Mouse (Mus musculus) midbrain, embryonic 15.5 days (tissue): Measurements from ENCODE around the gene Fam184b. TPM values are rescaled to one million over a fixed set of nuclear protein-coding genes. Genes with fewer than 3 reads are reported as not detected.

ENCODE experiments used
- ATAC-seq: fragments of 200-750 bp; cut with Nextera tagmentation; replicated peaks from 2 replicates; pipeline ENCODE4 v1.8.0; 2017; ENCODE audit warnings: moderate TSS enrichment
- H3K27ac ChIP-seq: fragments of 300-500 bp; sonication (generic); 2 replicates; pipeline ENCODE4 v1.5.1; 2015; ENCODE audit warnings: mild to moderate bottlenecking, inconsistent platforms
- H3K27me3 ChIP-seq: fragments of 300-500 bp; sonication (generic); replicated peaks from 2 replicates; pipeline ENCODE4 v1.6.1; 2015; ENCODE audit warnings: inconsistent platforms
- H3K36me3 ChIP-seq: fragments of 300-500 bp; sonication (generic); replicated peaks from 2 replicates; pipeline ENCODE4 v1.6.1; 2015; ENCODE audit warnings: inconsistent platforms
- H3K4me1 ChIP-seq: fragments of 300-500 bp; sonication (generic); 2 replicates; pipeline ENCODE4 v1.6.1; 2015; ENCODE audit warnings: inconsistent platforms
- H3K4me2 ChIP-seq: fragments of 300-500 bp; sonication (generic); 2 replicates; pipeline ENCODE4 v1.6.1; 2015; ENCODE audit warnings: inconsistent platforms, mild to moderate bottlenecking, moderate library complexity
- H3K4me3 ChIP-seq: fragments of 300-500 bp; sonication (generic); 2 replicates; pipeline ENCODE4 v1.5.1; 2015; ENCODE audit warnings: mild to moderate bottlenecking, inconsistent platforms
- H3K9ac ChIP-seq: fragments of 300-500 bp; sonication (generic); 2 replicates; pipeline ENCODE4 v1.6.1; 2015; ENCODE audit warnings: mild to moderate bottlenecking, inconsistent platforms
- H3K9me3 ChIP-seq: fragments of 300-500 bp; sonication (generic); 2 replicates; pipeline ENCODE4 v1.6.1; 2016; ENCODE audit warnings: inconsistent platforms
- whole genome bisulfite sequencing: fragments of 180-500 bp; shearing (Covaris S2); methylation state at CpG from one replicate; pipeline ENCODE4 v1.1.7; 2015; ENCODE audit warnings: mixed read lengths; 5-methylcytosine and 5-hydroxymethylcytosine counted together
- polyA plus RNA-seq: library from polyadenylated mRNA; unstranded; fragments of >200 nt; fragmentation: Nextera tagmentation; extraction: Ambion mirVana; gene quantifications from 2 replicates; pipeline ENCODE4 v1.2.1, GENCODE M21; 2015

Fam184b gene
- polyA plus RNA-seq, 1 experiment from 2014 or later = 6.1 TPM

DNA sequence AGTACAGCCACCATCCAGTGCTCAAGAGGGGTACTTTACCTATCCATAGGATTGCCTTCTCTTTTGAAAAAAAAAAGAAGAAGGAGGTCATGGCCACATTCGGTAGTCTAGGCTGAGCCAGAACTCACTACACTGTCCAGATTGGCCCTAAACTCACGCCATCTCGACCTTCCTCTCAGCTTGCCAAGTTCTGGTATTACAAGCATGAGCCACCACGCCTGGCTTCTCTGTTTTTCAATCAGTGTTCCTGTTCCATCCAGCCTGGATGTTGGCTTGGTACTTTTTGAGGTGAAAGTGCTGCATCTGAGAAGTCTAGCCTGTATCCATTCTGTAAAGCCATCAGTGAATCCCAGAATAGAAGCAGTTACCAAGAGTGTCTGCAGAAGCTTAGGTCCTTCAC, 142.9 kb downstream of the Fam184b start:
- Histone ChIP-seq H3K27ac (no peak overlapping the region), H3K9ac (no peak overlapping the region), H3K27me3 (no peaks in the 10 kb centered on the region), H3K36me3 (no peaks in the 10 kb centered on the region), H3K9me3 (no peaks in the 10 kb centered on the region), H3K4me1 (peaks cover 16% of the 10 kb centered on the region), H3K4me3 (no peak overlapping the region), H3K4me2 (no peak overlapping the region)
- 91% methylated on average over 4 of the region's 4 CpGs for WGBS
- ATAC-seq = no peak

DNA sequence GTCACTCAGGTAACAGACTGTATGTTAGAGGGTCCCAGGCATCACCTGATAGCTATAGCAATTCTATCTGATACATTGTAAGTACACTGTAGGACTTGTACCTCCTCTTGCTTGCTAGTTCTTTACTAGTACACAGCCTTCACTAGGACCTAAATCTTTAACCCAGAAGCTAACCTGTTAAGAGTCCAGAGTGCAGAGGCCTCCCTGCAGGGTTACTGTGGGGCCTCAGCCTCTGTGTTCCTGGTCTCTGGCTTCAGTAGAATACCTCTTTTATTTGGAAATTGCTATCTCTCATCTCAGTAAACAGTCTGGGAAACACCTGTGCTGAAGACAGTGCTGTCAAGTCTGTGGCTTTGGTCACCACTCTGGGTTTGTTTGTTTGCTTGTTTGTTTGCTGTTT, 143.4 kb downstream of the Fam184b start:
- Histone ChIP-seq H3K27ac (no peak overlapping the region), H3K27me3 (no peaks in the 10 kb centered on the region), H3K4me1 (peaks cover 16% of the 10 kb centered on the region), H3K4me3 (no peak overlapping the region), H3K36me3 (no peaks in the 10 kb centered on the region), H3K4me2 (no peak overlapping the region), H3K9me3 (no peaks in the 10 kb centered on the region), H3K9ac (no peak overlapping the region)
- no peak for ATAC-seq

DNA sequence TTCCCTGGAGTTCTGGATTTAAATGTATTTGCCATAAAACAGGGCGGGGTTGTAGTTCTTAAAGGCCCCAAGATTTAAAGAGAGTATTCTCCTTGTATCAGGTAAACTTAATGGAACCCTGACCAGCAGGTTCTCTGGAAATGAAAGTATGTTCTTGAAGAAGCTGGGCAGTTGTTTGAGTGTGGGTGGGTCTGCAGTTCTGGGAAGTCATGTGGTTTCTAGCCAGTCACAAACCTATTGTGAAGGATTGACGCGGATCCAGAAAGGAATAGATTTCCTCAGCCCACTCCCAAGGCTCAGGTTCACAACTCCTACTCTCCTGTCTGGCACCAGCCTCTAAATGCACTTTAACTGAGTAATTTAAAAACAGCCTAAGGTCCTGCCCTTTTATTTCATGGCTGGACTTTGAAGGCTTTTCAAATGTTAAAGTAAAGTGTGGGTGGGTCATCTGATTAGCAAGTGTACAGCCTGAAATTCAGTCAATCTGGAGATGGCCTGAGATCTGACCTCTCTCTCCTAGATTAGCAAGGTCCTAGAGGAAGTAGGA, 143.9 kb downstream of the Fam184b start:
- Histone ChIP-seq H3K4me2 (no peak overlapping the region), H3K27ac (no peak overlapping the region), H3K27me3 (no peaks in the 10 kb centered on the region), H3K4me1 (peaks cover 16% of the 10 kb centered on the region), H3K4me3 (no peak overlapping the region), H3K9ac (no peak overlapping the region), H3K9me3 (no peaks in the 10 kb centered on the region), H3K36me3 (no peaks in the 10 kb centered on the region)
- no peak for ATAC-seq
- 85% methylated on average over 3 of the region's 3 CpGs for WGBS

DNA sequence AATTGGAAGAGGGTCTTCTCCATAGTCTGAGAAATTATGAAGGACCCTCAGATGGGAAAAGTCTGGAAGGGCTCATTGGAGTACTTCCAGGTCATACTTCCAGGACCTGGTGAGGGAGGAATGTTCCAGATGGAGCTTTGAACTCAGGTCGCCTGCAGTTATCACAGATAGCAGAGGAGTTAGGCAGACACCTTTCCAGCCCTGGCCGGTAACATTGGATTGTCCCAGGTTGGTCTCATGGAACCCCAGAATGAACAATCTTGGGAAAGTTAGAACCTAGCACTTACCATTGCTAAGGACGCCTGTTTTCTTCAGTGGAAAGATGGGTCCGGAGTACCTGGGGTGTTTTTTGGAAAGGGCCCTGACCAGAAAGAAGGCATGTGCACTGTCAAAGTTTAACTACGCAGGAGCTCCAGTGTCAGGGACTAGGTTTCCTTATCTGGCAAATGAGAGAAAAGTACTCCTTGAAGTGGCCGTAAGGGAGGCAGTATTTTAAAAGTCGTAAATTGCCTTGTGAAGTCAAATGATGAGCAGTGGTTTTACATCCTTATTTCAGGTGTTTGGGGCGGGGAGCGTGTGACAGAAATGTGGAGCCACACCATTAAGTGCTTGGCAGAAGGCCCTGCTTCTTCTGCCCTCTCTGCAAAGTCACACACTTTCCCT, 145.2 kb downstream of the Fam184b start:
- Histone ChIP-seq H3K9me3 (no peaks in the 10 kb centered on the region), H3K9ac (peak overlapping the region; percentile 64), H3K27me3 (no peaks in the 10 kb centered on the region), H3K4me1 (peaks cover 16% of the 10 kb centered on the region), H3K4me2 (peak overlapping the region; percentile 80), H3K27ac (no peak overlapping the region), H3K36me3 (no peaks in the 10 kb centered on the region), H3K4me3 (peak overlapping the region; percentile 82)
- ATAC-seq = no peak; the same call in 1 of the 2 replicates
- WGBS = 71% methylated on average over 9 of the region's 9 CpGs

DNA sequence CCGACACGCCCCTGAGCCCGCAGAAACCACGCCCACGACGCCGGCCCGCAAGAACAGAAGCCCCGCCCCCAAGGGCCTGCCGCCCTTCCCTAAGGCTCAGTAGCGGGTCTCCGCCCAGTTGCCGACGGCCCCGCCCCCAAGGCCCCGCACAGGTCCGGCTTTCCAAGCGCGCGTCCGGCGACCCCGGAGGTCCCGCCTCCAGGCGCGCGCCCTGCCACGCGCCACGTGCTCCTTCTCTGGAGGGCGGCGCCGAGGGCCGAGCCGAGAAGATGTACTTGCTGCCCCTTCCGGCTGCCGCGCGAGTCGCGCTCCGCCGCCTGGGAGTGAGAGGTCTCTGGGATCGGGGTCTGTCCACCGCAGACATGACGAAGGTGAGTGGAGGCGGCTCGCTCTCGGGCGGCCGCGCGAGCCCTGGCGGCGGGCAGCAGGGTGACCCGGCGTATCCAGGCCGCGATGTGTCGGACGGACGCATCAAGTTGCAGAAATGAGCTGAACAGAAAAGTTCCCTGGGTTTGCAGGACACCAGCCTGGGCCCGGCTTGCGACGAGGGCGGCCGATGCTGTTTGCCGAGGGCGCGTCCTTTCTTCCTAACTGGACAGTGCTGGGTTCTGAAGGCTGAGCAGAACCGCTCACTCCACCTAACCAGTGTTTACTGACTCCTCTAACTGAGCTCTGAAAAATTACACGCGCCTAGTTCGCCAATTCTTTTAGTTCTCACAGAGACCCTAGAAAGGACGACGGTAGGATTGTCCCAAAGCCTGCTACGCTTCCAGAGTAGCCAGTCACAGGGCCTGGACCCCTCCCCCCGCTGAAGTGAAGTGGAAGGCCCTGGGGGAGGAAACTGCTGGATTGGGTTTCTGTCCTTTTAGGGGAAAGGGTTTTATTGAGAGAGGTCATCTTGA, 146.0 kb downstream of the Fam184b start, which contains the start of gene Lap3:
Gene Lap3 (plus strand): TSS at position 184 of the 902 bp plus-strand sequence.
- H3K27me3 ChIP-seq = no peaks in the 10 kb centered on the region
- peak within 1 kb of the TSS; percentile 80 for H3K4me2 ChIP-seq
- peak within 1 kb of the TSS; percentile 62; the same call in 1 of the 2 replicates for H3K27ac ChIP-seq
- H3K9ac ChIP-seq = peak within 1 kb of the TSS; percentile 64
- no peaks in the 10 kb centered on the region for H3K36me3 ChIP-seq
- peak; percentile 96 for ATAC-seq
- H3K4me1 ChIP-seq = peaks cover 16% of the 10 kb centered on the region
- peak within 1 kb of the TSS; percentile 82 for H3K4me3 ChIP-seq
- no peaks in the 10 kb centered on the region for H3K9me3 ChIP-seq
- under 1% methylated on average over 78 of the region's 78 CpGs for WGBS

DNA sequence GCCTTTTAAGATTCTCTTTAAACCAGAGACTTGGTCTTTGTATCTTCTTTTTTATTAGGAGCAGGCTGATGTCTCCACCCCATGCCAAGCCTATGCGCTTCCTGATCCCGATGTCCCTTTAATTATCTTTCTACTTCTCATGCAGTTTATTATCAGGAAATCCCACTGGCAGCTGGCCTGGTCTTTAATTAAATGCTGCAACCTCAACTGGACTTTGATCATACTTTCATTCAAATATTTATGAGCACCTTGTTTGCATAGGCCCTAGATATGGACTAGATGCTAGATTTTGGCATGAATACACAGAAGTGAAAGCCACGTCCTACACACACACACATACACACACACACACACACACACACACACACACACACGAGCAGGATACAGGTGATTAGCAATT, 147.6 kb downstream of the Fam184b start:
- 46% methylated on average over 4 of the region's 4 CpGs for WGBS
- Histone ChIP-seq H3K27me3 (no peaks in the 10 kb centered on the region), H3K4me2 (no peak overlapping the region), H3K36me3 (no peaks in the 10 kb centered on the region), H3K9ac (no peak overlapping the region), H3K9me3 (no peaks in the 10 kb centered on the region), H3K27ac (no peak overlapping the region), H3K4me3 (no peak overlapping the region), H3K4me1 (peaks cover 16% of the 10 kb centered on the region)
- ATAC-seq = no peak

DNA sequence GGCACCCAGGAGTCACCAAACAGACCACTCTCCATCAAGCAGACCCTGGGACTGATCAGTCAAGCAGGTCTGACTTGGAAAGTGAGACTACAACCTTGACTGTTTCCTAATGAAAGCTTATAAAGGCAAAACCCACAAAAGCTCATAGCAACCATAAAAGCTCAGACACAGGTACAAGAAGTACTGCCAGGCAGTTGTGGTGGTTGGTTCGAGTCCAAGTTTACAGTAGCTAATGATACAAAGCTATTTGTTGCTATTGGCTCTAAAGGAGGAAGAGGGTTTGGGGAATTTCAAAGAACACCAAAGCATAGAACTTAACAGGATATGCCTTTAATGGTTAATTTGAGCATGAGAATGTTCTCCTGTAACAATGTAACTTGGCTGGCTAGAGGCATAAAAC, 155.8 kb downstream of the Fam184b start:
- Histone ChIP-seq H3K36me3 (no peaks in the 10 kb centered on the region), H3K9ac (no peak overlapping the region), H3K4me3 (no peak overlapping the region), H3K27me3 (no peaks in the 10 kb centered on the region), H3K27ac (no peak overlapping the region), H3K9me3 (no peaks in the 10 kb centered on the region), H3K4me1 (no peaks in the 10 kb centered on the region), H3K4me2 (no peak overlapping the region)
- ATAC-seq = no peak
- 90% methylated on average over 1 of the region's 1 CpGs for WGBS

DNA sequence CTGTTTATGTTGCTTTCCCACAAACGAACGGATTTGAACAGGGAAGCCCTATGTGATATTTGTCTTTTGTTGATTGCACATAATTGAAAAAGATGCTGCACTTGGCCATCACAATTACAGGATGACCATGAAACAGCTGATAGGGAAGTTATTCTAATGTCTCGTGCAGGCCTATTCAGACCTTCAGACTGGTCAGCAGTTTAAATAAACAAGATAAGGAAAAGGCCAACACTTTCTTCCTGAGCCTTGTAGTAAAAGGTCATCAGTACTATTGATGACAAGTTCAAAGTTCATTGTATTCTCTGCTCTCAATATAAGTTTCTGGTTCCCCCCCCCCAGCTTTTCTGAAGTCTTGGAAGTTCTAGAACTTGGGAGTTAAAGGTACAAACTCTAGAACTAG, 156.8 kb downstream of the Fam184b start:
- no peak for ATAC-seq
- Histone ChIP-seq H3K27me3 (no peaks in the 10 kb centered on the region), H3K9me3 (no peaks in the 10 kb centered on the region), H3K27ac (no peak overlapping the region), H3K4me3 (no peak overlapping the region), H3K36me3 (no peaks in the 10 kb centered on the region), H3K4me2 (no peak overlapping the region), H3K9ac (no peak overlapping the region), H3K4me1 (no peaks in the 10 kb centered on the region)
- WGBS = 83% methylated on average over 3 of the region's 3 CpGs

DNA sequence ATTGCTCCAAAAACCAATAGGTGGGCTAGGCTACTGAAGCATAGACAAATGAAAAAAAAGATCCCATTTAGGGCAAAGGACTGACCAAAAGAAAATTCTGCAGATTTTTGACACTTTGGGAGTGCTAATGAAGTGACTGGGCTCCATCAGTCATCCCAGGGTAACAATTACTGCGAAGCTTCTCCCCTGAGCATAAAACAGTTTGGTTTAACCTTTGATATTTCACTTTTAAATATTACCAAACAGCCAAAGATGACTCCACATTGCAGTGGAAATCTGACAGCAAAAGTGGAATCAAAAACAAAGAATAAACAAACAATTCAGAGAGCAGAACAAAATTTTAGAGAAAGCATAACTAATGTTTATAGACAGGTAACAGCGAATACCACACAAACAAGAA, 158.3 kb downstream of the Fam184b start:
- WGBS = 88% methylated on average over 2 of the region's 2 CpGs
- H3K9me3 ChIP-seq = no peaks in the 10 kb centered on the region

DNA sequence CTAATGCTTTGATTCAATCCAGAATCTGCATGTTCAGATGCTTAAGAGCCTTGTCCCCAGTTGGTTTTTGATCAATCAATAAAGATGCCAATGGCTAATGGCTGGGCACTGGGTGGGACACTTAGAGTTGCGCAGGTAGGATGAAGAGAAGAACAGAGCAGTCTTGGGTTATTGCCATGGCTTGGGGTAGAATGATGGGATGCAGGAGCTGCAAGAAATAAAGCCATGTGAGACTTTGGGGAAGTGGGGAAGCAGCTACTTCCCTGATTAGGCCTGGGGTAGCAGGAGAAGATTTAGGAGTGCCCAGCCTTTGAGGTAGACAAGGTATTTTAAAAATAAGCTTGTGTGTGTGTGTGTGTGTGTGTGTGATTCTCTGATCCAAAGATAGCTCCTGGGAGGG, 159.3 kb downstream of the Fam184b start:
- Histone ChIP-seq H3K36me3 (no peaks in the 10 kb centered on the region), H3K27ac (no peak overlapping the region), H3K4me3 (no peak overlapping the region), H3K4me2 (no peak overlapping the region), H3K9ac (no peak overlapping the region), H3K9me3 (no peaks in the 10 kb centered on the region), H3K4me1 (no peaks in the 10 kb centered on the region), H3K27me3 (no peaks in the 10 kb centered on the region)
- ATAC-seq = no peak
- 100% methylated on average over 1 of the region's 1 CpGs for WGBS

More for the DNA sequence above, 158.3 kb downstream of the Fam184b start:
- Histone ChIP-seq H3K4me1 (no peaks in the 10 kb centered on the region), H3K4me3 (no peak overlapping the region), H3K36me3 (no peaks in the 10 kb centered on the region), H3K27me3 (no peaks in the 10 kb centered on the region), H3K27ac (no peak overlapping the region), H3K9ac (no peak overlapping the region), H3K4me2 (no peak overlapping the region)
- ATAC-seq = no peak
